Mouse (Mus musculus): ENCODE data around the gene Zscan4f.
"Not testable (repeated sequence)": the region's sequence is repeated elsewhere in the genome, so short reads cannot be mapped to it uniquely, and the experiment has no call there.

Gene Zscan4f

DNA sequence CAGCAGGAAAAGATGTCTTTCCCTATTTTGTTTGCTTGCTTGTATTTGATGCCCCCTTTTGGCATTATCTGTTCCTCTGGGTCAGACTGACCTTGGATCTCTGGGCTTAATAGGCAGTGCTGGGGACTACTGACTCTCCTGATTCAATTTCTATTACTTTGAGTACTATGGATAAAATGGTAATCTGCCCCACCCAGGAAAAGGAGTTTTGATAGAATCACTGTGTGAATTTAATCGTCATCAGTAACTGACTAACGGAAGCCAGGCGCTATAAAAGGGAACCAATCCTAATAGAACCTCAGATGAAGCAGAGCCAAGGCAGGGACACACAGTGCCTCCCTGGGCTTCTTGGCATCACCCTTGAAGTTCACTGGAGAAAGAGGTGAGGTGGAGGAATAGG lies at the start of gene Zscan4f:
TSS of gene Zscan4f (plus strand) at position 301 of the 400 bp plus-strand sequence.
- not testable (repeated sequence) for DNase-seq (ENCODE audit: low read depth)

DNA sequence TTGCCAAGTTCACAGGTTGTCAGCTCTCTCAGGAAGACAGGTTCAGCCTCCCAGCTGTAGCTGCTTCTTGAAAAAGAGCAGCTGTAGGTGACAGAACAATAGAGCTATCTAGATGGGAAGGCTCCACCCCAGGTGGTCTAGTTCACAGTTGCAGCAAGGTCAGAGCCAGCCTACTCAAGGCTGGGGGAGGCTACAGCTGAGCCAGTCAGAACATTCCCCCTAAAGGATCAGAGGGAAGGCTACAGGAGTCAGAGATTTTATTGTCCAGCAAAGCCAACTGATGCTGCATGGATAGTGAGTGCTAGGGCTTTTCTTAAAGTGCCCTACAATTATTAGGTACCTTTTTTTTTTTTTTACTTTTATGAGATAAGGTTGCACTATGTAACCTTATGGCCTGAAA lies 13.1 kb upstream of the Zscan4f start:
- not testable (repeated sequence) for DNase-seq (ENCODE audit: low read depth)
